Mouse (Mus musculus): ENCODE data around the gene Mcm5. TPM values are rescaled to one million over a fixed set of nuclear protein-coding genes. Genes with fewer than 3 reads are reported as not detected.

The Mcm5 gene
- 32.8 and 40.2 TPM in 2 replicates for polyA plus RNA-seq (2015; fragmentation: Nextera tagmentation; extraction: Ambion mirVana)

- Histone ChIP-seq H3K4me1 (ENCODE audit: control insufficient read depth, insufficient read depth, low read depth, low read length) (peaks cover 12% of the 10 kb centered on the region), H3K27me3 (replicated peaks; ENCODE audit: control insufficient read depth, insufficient read depth, low read length) (no peaks in the 10 kb centered on the region), H3K9ac (ENCODE audit: low read depth, low read length) (peak within 1 kb of the TSS; percentile 70), H3K4me2 (ENCODE audit: low read length) (peak within 1 kb of the TSS; percentile 93), H3K27ac (ENCODE audit: low read depth, low read length) (peak within 1 kb of the TSS; percentile 81), H3K9me3 (ENCODE audit: control insufficient read depth, low read length) (no peaks in the 10 kb centered on the region), H3K36me3 (ENCODE audit: control insufficient read depth, insufficient read depth, low read length) (peaks cover 4% of the 10 kb centered on the region; the same call in 1 of the 2 replicates), H3K4me3 (ENCODE audit: low read length) (peak within 1 kb of the TSS; percentile 77)
- under 1% methylated on average over 59 of the region's 59 CpGs for WGBS
- peak; percentile 99 for ATAC-seq
Observed at GRCm38 (mm10) chr8:75109236-75109967, at the start of gene Mcm5. TSS of gene Mcm5 (plus strand) at chr8:75109569.

GRCm38 (mm10) chr8:75060022-75060421 is 49.3 kb upstream of the Mcm5 start:
- no peak overlapping the region for H3K9ac ChIP-seq (ENCODE audit: low read depth, low read length)
- WGBS: 77% methylated on average over 6 of the region's 6 CpGs
- H3K9me3 ChIP-seq (ENCODE audit: control insufficient read depth, low read length): no peaks in the 10 kb centered on the region
- H3K27ac ChIP-seq (ENCODE audit: low read depth, low read length): no peak overlapping the region
- no peak overlapping the region for H3K4me2 ChIP-seq (ENCODE audit: low read length)
- ATAC-seq: no peak
- H3K4me1 ChIP-seq (ENCODE audit: control insufficient read depth, insufficient read depth, low read depth, low read length): no peaks in the 10 kb centered on the region
- H3K4me3 ChIP-seq (ENCODE audit: low read length): no peak overlapping the region
- no peaks in the 10 kb centered on the region for H3K27me3 ChIP-seq (replicated peaks; ENCODE audit: control insufficient read depth, insufficient read depth, low read length)
- no peaks in the 10 kb centered on the region; the same call in 1 of the 2 replicates for H3K36me3 ChIP-seq (ENCODE audit: control insufficient read depth, insufficient read depth, low read length)

DNA sequence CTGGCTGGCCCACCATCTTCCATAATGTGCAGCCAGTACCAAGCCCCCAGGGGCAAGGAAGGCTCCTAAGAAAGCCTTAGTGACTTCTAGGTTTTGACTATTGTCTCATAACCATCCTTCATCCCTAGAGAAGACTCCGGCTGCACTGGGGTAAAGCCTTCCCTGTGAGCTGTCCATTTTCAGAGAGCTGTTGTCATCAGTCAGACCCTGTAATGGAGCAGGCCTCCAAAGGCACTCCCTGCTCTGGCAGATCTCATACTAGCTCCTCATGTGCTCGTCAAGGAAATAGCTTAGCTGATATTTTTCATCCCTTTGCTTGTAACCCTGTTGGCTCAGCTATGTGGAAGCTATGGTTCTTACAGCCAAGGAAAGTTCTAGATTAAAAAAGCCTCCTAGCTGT is 48.6 kb upstream of the Mcm5 start:
- Histone ChIP-seq H3K4me1 (ENCODE audit: control insufficient read depth, insufficient read depth, low read depth, low read length) (no peaks in the 10 kb centered on the region), H3K4me3 (ENCODE audit: low read length) (no peak overlapping the region), H3K36me3 (ENCODE audit: control insufficient read depth, insufficient read depth, low read length) (no peaks in the 10 kb centered on the region; the same call in 1 of the 2 replicates), H3K4me2 (ENCODE audit: low read length) (no peak overlapping the region), H3K9me3 (ENCODE audit: control insufficient read depth, low read length) (no peaks in the 10 kb centered on the region), H3K9ac (ENCODE audit: low read depth, low read length) (no peak overlapping the region), H3K27me3 (replicated peaks; ENCODE audit: control insufficient read depth, insufficient read depth, low read length) (no peaks in the 10 kb centered on the region), H3K27ac (ENCODE audit: low read depth, low read length) (no peak overlapping the region)
- no peak for ATAC-seq
- 91% methylated on average over 2 of the region's 2 CpGs for WGBS

- no peaks in the 10 kb centered on the region for H3K9me3 ChIP-seq (ENCODE audit: control insufficient read depth, low read length)
- H3K4me3 ChIP-seq (ENCODE audit: low read length): no peak overlapping the region
- no peak overlapping the region for H3K9ac ChIP-seq (ENCODE audit: low read depth, low read length)
- no peaks in the 10 kb centered on the region for H3K27me3 ChIP-seq (replicated peaks; ENCODE audit: control insufficient read depth, insufficient read depth, low read length)
- peaks cover 2% of the 10 kb centered on the region for H3K36me3 ChIP-seq (ENCODE audit: control insufficient read depth, insufficient read depth, low read length)
- 71% methylated on average over 3 of the region's 3 CpGs for WGBS
- no peaks in the 10 kb centered on the region for H3K4me1 ChIP-seq (ENCODE audit: control insufficient read depth, insufficient read depth, low read depth, low read length)
- H3K4me2 ChIP-seq (ENCODE audit: low read length): no peak overlapping the region
- no peak overlapping the region for H3K27ac ChIP-seq (ENCODE audit: low read depth, low read length)
- ATAC-seq: no peak
Observed at GRCm38 (mm10) chr8:75063290-75063689, 46.1 kb upstream of the Mcm5 start.

GRCm38 (mm10) chr8:75064790-75065189 is 44.6 kb upstream of the Mcm5 start:
- Histone ChIP-seq H3K27me3 (replicated peaks; ENCODE audit: control insufficient read depth, insufficient read depth, low read length) (no peaks in the 10 kb centered on the region), H3K9me3 (ENCODE audit: control insufficient read depth, low read length) (no peaks in the 10 kb centered on the region), H3K4me1 (ENCODE audit: control insufficient read depth, insufficient read depth, low read depth, low read length) (no peaks in the 10 kb centered on the region), H3K9ac (ENCODE audit: low read depth, low read length) (no peak overlapping the region), H3K4me2 (ENCODE audit: low read length) (no peak overlapping the region), H3K27ac (ENCODE audit: low read depth, low read length) (no peak overlapping the region), H3K4me3 (ENCODE audit: low read length) (no peak overlapping the region), H3K36me3 (ENCODE audit: control insufficient read depth, insufficient read depth, low read length) (peaks cover 2% of the 10 kb centered on the region)
- no peak for ATAC-seq
- 81% methylated on average over 3 of the region's 3 CpGs for WGBS

DNA sequence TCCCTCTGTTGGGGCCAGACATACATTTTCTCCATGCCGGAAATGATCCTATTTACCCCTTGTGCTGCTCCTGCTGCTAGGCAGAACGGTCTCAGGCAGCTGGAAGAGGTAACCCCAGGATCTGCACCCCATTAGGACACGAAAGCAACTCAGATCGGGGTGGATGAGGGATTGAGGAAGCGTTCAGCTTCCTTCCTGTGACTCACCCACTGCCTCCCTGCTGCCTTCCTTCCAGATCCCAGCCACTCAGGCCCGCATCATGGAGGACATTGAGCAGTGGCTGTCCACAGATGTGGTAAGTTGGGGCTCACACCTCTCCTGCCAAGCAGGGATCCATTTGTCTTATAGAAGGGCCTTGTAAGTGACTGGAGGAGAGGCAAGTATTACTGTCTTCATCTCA is 42.1 kb upstream of the Mcm5 start:
- no peak for ATAC-seq
- Histone ChIP-seq H3K4me1 (ENCODE audit: control insufficient read depth, insufficient read depth, low read depth, low read length) (no peaks in the 10 kb centered on the region), H3K4me2 (ENCODE audit: low read length) (no peak overlapping the region), H3K27me3 (replicated peaks; ENCODE audit: control insufficient read depth, insufficient read depth, low read length) (no peaks in the 10 kb centered on the region), H3K27ac (ENCODE audit: low read depth, low read length) (no peak overlapping the region), H3K4me3 (ENCODE audit: low read length) (no peak overlapping the region), H3K36me3 (ENCODE audit: control insufficient read depth, insufficient read depth, low read length) (peaks cover 2% of the 10 kb centered on the region), H3K9me3 (ENCODE audit: control insufficient read depth, low read length) (no peaks in the 10 kb centered on the region), H3K9ac (ENCODE audit: low read depth, low read length) (no peak overlapping the region)
- WGBS: 83% methylated on average over 6 of the region's 6 CpGs

- Histone ChIP-seq H3K27ac (ENCODE audit: low read depth, low read length) (no peak overlapping the region), H3K4me1 (ENCODE audit: control insufficient read depth, insufficient read depth, low read depth, low read length) (no peaks in the 10 kb centered on the region), H3K4me3 (ENCODE audit: low read length) (no peak overlapping the region), H3K9ac (ENCODE audit: low read depth, low read length) (no peak overlapping the region), H3K36me3 (ENCODE audit: control insufficient read depth, insufficient read depth, low read length) (peaks cover 2% of the 10 kb centered on the region), H3K27me3 (replicated peaks; ENCODE audit: control insufficient read depth, insufficient read depth, low read length) (no peaks in the 10 kb centered on the region), H3K4me2 (ENCODE audit: low read length) (no peak overlapping the region), H3K9me3 (ENCODE audit: control insufficient read depth, low read length) (no peaks in the 10 kb centered on the region)
- 89% methylated on average over 1 of the region's 1 CpGs for WGBS
- ATAC-seq: peak; percentile 16; the same call in 1 of the 2 replicates
Observed at GRCm38 (mm10) chr8:75070297-75070696, 39.1 kb upstream of the Mcm5 start.

DNA sequence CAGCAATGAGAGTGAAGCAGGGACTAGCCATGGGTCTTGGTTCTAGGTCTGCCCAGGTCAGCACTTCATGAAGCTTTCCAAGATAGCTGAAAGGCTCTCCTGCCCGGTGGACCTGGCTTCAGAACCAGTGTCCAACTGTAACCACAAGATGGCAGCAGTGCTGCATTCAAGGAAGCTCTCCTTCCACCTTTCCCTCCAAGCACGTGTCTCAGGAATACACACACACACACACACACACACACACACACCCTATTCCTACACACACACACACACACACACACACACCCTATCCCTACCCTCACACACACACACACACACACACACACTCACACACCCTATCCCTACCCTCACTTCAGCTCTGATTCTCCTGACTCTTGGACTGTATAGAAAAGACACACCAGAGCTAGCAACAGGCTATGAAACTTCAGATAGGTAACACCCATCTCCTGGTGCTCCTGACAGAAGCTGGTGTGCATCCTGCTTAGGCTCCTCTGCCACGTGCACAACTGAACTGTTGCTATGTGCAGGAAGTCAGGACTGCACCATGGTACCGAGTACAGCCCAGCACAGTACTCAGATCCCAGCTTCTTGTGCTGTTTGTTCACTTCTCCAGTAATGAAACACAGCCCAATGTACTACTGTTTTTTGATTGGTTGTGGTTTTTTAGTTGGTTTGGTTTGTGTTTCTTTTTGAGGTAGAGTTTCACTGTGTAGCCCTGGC is 37.6 kb upstream of the Mcm5 start:
- H3K27ac ChIP-seq (ENCODE audit: low read depth, low read length): no peak overlapping the region
- peaks cover 2% of the 10 kb centered on the region; the same call in 1 of the 2 replicates for H3K36me3 ChIP-seq (ENCODE audit: control insufficient read depth, insufficient read depth, low read length)
- no peaks in the 10 kb centered on the region for H3K9me3 ChIP-seq (ENCODE audit: control insufficient read depth, low read length)
- ATAC-seq: peak; percentile 90
- WGBS: 31% methylated on average over 4 of the region's 4 CpGs
- no peak overlapping the region for H3K4me3 ChIP-seq (ENCODE audit: low read length)
- no peak overlapping the region for H3K9ac ChIP-seq (ENCODE audit: low read depth, low read length)
- no peaks in the 10 kb centered on the region for H3K27me3 ChIP-seq (replicated peaks; ENCODE audit: control insufficient read depth, insufficient read depth, low read length)
- no peak overlapping the region for H3K4me2 ChIP-seq (ENCODE audit: low read length)
- no peaks in the 10 kb centered on the region for H3K4me1 ChIP-seq (ENCODE audit: control insufficient read depth, insufficient read depth, low read depth, low read length)

GRCm38 (mm10) chr8:75074876-75075275 is 34.5 kb upstream of the Mcm5 start:
- Histone ChIP-seq H3K4me3 (ENCODE audit: low read length) (no peak overlapping the region), H3K27me3 (replicated peaks; ENCODE audit: control insufficient read depth, insufficient read depth, low read length) (no peaks in the 10 kb centered on the region), H3K4me1 (ENCODE audit: control insufficient read depth, insufficient read depth, low read depth, low read length) (no peaks in the 10 kb centered on the region), H3K27ac (ENCODE audit: low read depth, low read length) (no peak overlapping the region), H3K9ac (ENCODE audit: low read depth, low read length) (no peak overlapping the region), H3K4me2 (ENCODE audit: low read length) (no peak overlapping the region), H3K9me3 (ENCODE audit: control insufficient read depth, low read length) (no peaks in the 10 kb centered on the region), H3K36me3 (ENCODE audit: control insufficient read depth, insufficient read depth, low read length) (no peaks in the 10 kb centered on the region)
- ATAC-seq: no peak
- 68% methylated on average over 1 of the region's 1 CpGs for WGBS
